In genomic region chr10:115191214-115191613, GRCm38 (mm10) we compare ENCODE assay signal across 21 mouse cellular contexts. TPM values are rescaled to one million over a fixed set of nuclear protein-coding genes. Genes with fewer than 3 reads are reported as not detected.
DNase-seq lines count a peak whose midpoint lies in the region; ATAC-seq lines count a peak whose summit lies in the region.
"Had no signal": no experiment of that assay in that cellular context is flagged by ENCODE, and none has a peak within 500 bp of the region (broad histone marks: within the 10 kb centered on the region; RNA-seq: fewer than 3 reads in every experiment).

No protein-coding gene starts in this region.

- 81% methylated on average over 7 of the region's 7 CpGs for WGBS in heart, embryonic 11.5 days (ENCODE audit: insufficient replicate concordance)

- no peaks in the 10 kb centered on the region for H3K4me1 ChIP-seq in heart, embryonic 11.5 days (ENCODE audit: control insufficient read depth, insufficient read depth, low read length)
- H3K4me1 ChIP-seq: heart, embryonic 12.5 days; intestine, embryonic 15.5 days had no signal

- DNase-seq in heart, adult 11 months = peak; percentile 33
- DNase-seq in retina, postnatal 1 day = peak; percentile 49
- no peak for DNase-seq in retina, embryonic 14.5 days (ENCODE audit: low spot score)
- peak; percentile 83 to 90 for DNase-seq in cerebellum, postnatal 14 days
- DNase-seq in retina, postnatal 7 days (ENCODE audit: low read depth, low spot score) = peak; percentile 28
- no peak for DNase-seq in left cerebral cortex, adult 11 months (ENCODE audit: low spot score)
- no peak for DNase-seq in gastrocnemius, postnatal 4 days (ENCODE audit: low spot score in 2 of 2)
- DNase-seq: adrenal gland, postnatal 25 days; embryo, embryonic 11 days; gastrocnemius, postnatal 36 days; kidney, postnatal 4 days; lung, adult 18-20 months; lung, postnatal 36 days; right cerebral cortex, postnatal 14 days; thymus, postnatal 25 days had no signal

- no peak overlapping the region for H3K27ac ChIP-seq in heart, embryonic 11.5 days (ENCODE audit: low read depth, low read length)
- H3K27ac ChIP-seq: intestine, embryonic 15.5 days had no signal

- no peak for ATAC-seq in heart, embryonic 11.5 days (replicated peaks; ENCODE audit: insufficient number of reproducible peaks, low FRiP score, low TSS enrichment)
- ATAC-seq: intestine, embryonic 15.5 days had no signal

- H3K27me3 ChIP-seq in heart, embryonic 11.5 days (ENCODE audit: control insufficient read depth, insufficient read depth, low read length) = no peaks in the 10 kb centered on the region
- H3K27me3 ChIP-seq: heart, embryonic 12.5 days; intestine, embryonic 15.5 days had no signal

- H3K9ac ChIP-seq in heart, embryonic 11.5 days (ENCODE audit: low read depth, low read length) = no peak overlapping the region
- H3K9ac ChIP-seq: heart, embryonic 12.5 days; intestine, embryonic 15.5 days had no signal

- H3K9me3 ChIP-seq in heart, embryonic 11.5 days (replicated peaks; ENCODE audit: control insufficient read depth, low read length) = no peaks in the 10 kb centered on the region
- H3K9me3 ChIP-seq: heart, embryonic 12.5 days; intestine, embryonic 15.5 days had no signal

- H3K4me3 ChIP-seq in heart, embryonic 11.5 days (ENCODE audit: low read depth, low read length) = no peak overlapping the region
- H3K4me3 ChIP-seq: heart, embryonic 12.5 days; intestine, embryonic 15.5 days had no signal

- H3K4me2 ChIP-seq in heart, embryonic 11.5 days = no peak overlapping the region
- H3K4me2 ChIP-seq: heart, embryonic 12.5 days; intestine, embryonic 15.5 days had no signal

- H3K36me3 ChIP-seq in heart, embryonic 11.5 days (ENCODE audit: control insufficient read depth, insufficient read depth, low read length) = no peaks in the 10 kb centered on the region
- H3K36me3 ChIP-seq: heart, embryonic 12.5 days; intestine, embryonic 15.5 days had no signal

RNA-seq across cellular contexts. Expression of gene Tph2, which starts 6.4 kb away (rescaled TPM):
- polyA plus RNA-seq in heart, embryonic 11.5 days (2014; fragmentation: Nextera tagmentation; extraction: Ambion mirVana) = not detected in 2 replicates
- total RNA-seq in gastrocnemius, postnatal 4 days (2021) = not detected
- total RNA-seq: adrenal gland, postnatal 25 days; gastrocnemius, postnatal 36 days; heart, postnatal 25 days; liver, adult 2 months had no signal
- polyA plus RNA-seq: heart, embryonic 12.5 days; intestine, embryonic 15.5 days; kidney, embryonic 14.5 days; liver, adult 2 months had no signal

Comparison
In these comparisons a context has a peak if more than half of its experiments do, and no peak if none do; other contexts are left out.
1. DNase-seq: peak in heart, adult 11 months (single experiment), retina, postnatal 1 day (single experiment), cerebellum, postnatal 14 days (2 of 2) and retina, postnatal 7 days (single experiment); none in retina, embryonic 14.5 days (single experiment), left cerebral cortex, adult 11 months (single experiment) and gastrocnemius, postnatal 4 days (0 of 2).